Mouse (Mus musculus) stomach, embryonic 16.5 days (tissue): ENCODE measurements around the gene Spint5. TPM values are rescaled to one million over a fixed set of nuclear protein-coding genes. Genes with fewer than 3 reads are reported as not detected.
A peak's percentile ranks its signal among the peaks of the same experiment; 100 is the strongest.
"Not testable (repeated sequence)": the region's sequence is repeated elsewhere in the genome, so short reads cannot be mapped to it uniquely, and the experiment has no call there.

Experiments used
- ATAC-seq: fragments of 200-750 bp; cut with Nextera tagmentation; 2 replicates; pipeline ENCODE4 v1.8.0; 2017; ENCODE audit warnings: moderate number of reproducible peaks, moderate TSS enrichment; ENCODE audit not compliant: insufficient read depth, low FRiP score
- H3K27ac ChIP-seq: fragments of 300-500 bp; sonication (generic); 2 replicates; pipeline ENCODE4 v1.5.1; 2014; ENCODE audit warnings: low read length
- H3K27me3 ChIP-seq: fragments of 300-500 bp; sonication (generic); 2 replicates; pipeline ENCODE4 v1.6.1; 2014; ENCODE audit warnings: low read length, control low read depth, mixed read lengths; ENCODE audit not compliant: control insufficient read depth, insufficient read depth
- H3K36me3 ChIP-seq: fragments of 300-500 bp; sonication (generic); 2 replicates; pipeline ENCODE4 v1.6.1; 2014; ENCODE audit warnings: low read length; ENCODE audit not compliant: control insufficient read depth, insufficient read depth
- H3K4me1 ChIP-seq: fragments of 300-500 bp; sonication (generic); 2 replicates; pipeline ENCODE4 v1.6.1; 2014; ENCODE audit warnings: low read length, control low read depth, mixed read lengths; ENCODE audit not compliant: control insufficient read depth, insufficient read depth
- H3K4me2 ChIP-seq: fragments of 300-500 bp; sonication (generic); 2 replicates; pipeline ENCODE4 v1.6.1; 2014; ENCODE audit warnings: low read depth, low read length, mixed read lengths
- H3K4me3 ChIP-seq: fragments of 300-500 bp; sonication (generic); replicated peaks from 2 replicates; pipeline ENCODE4 v1.5.1; 2014; ENCODE audit warnings: mild to moderate bottlenecking, low read length
- H3K9ac ChIP-seq: fragments of 300-500 bp; sonication (generic); 2 replicates; pipeline ENCODE4 v1.6.1; 2014; ENCODE audit warnings: low read length
- H3K9me3 ChIP-seq: fragments of 300-500 bp; sonication (generic); replicated peaks from 2 replicates; pipeline ENCODE4 v1.6.1; 2016; ENCODE audit warnings: low read length, control low read depth; ENCODE audit not compliant: control insufficient read depth
- WGBS: fragments of 180-500 bp; shearing (Covaris S2); extraction: QIAGEN DNeasy Blood & Tissue Kit; methylation state at CpG from one replicate; pipeline ENCODE4 v1.1.7; 2014; 5-methylcytosine and 5-hydroxymethylcytosine counted together
- polyA plus RNA-seq: library from polyadenylated mRNA; unstranded; fragments of >200 nt; fragmentation: Nextera tagmentation; extraction: Ambion mirVana; gene quantifications from 2 replicates; pipeline ENCODE4 v1.2.1, GENCODE M21; 2015

Gene Spint5
- polyA plus RNA-seq, 1 experiment from 2014 or later: not detected

DNA sequence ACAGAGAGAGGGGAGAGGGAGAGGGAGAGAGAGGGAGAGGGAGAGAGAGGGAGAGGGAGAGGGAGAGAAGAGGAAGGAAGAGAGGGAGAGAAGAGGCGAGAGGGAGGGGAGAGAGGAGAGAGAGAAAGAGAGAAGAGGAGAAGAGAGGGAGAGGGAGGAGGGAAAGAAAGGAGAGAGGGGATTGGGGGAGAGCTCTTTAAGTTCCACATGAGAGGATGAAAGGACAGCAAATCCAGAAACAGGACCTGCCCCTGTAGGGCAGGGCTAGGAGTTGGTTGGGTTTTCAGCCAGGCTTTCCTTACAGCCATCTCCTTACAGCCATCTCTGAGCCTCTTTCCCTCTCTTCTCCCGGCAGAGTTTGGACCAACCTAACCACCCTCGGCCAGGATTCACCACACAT is 30.3 kb upstream of the Spint5 start, which contains the start of gene Wfdc13:
Gene Wfdc13, plus strand, starts transcription at position 301 of the 400 bp plus-strand sequence.
- H3K4me2 ChIP-seq: peak within 1 kb of the TSS; percentile 31

GRCm38 (mm10) chr2:164698201-164698600 is 16.9 kb upstream of the Spint5 start, which contains the start of gene Spint4:
Spint4 (plus strand) TSS chr2:164698501.
- ATAC-seq: no peak
- Histone ChIP-seq H3K4me2 (no peak within 1 kb of the TSS), H3K36me3 (no peaks in the 10 kb centered on the region), H3K9ac (no peak within 1 kb of the TSS), H3K27ac (no peak within 1 kb of the TSS), H3K4me1 (no peaks in the 10 kb centered on the region), H3K27me3 (no peaks in the 10 kb centered on the region), H3K9me3 (no peaks in the 10 kb centered on the region), H3K4me3 (no peak within 1 kb of the TSS)
- 71% methylated on average over 4 of the region's 4 CpGs for WGBS

More for the DNA sequence above, 30.3 kb upstream of the Spint5 start, which contains the start of gene Wfdc13:
- Histone ChIP-seq H3K9me3 (no peaks in the 10 kb centered on the region), H3K9ac (no peak within 1 kb of the TSS), H3K27me3 (no peaks in the 10 kb centered on the region), H3K27ac (peak within 1 kb of the TSS; percentile 29; the same call in 1 of the 2 replicates), H3K36me3 (no peaks in the 10 kb centered on the region), H3K4me1 (no peaks in the 10 kb centered on the region), H3K4me3 (peak within 1 kb of the TSS; percentile 22)
- peak; percentile 29; the same call in 1 of the 2 replicates for ATAC-seq
- WGBS: 49% methylated on average over 3 of the region's 3 CpGs

DNA sequence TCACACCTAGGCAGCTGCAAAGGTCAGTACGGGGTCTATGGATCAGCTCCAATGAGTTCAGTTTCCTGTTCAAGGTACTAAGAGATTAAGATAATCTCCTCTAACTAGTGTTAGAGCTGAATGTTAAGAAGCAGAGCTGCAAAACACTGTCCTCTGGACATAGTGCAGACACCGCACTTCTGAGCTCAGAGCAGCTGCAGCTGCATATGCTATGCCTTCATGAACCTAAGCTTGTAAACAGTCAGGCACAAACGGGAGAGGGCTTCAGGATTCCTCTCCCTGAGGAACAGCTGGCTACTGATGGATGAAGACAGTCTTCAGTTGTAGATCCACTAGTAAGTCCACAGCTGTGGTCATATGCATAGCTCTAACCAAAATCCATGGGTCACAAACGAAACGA is 14.1 kb upstream of the Spint5 start:
- peak overlapping the region; percentile 21; the same call in 1 of the 2 replicates for H3K27ac ChIP-seq
- no peak overlapping the region for H3K4me2 ChIP-seq
- H3K9me3 ChIP-seq: no peaks in the 10 kb centered on the region
- no peak overlapping the region for H3K9ac ChIP-seq
- no peaks in the 10 kb centered on the region for H3K27me3 ChIP-seq
- H3K4me1 ChIP-seq: no peaks in the 10 kb centered on the region
- no peak overlapping the region for H3K4me3 ChIP-seq
- H3K36me3 ChIP-seq: no peaks in the 10 kb centered on the region
- peak; percentile 73 for ATAC-seq
- WGBS: 50% methylated on average over 5 of the region's 5 CpGs

- Histone ChIP-seq H3K36me3 (no peaks in the 10 kb centered on the region), H3K27me3 (no peaks in the 10 kb centered on the region), H3K4me3 (no peak overlapping the region), H3K4me1 (no peaks in the 10 kb centered on the region), H3K9me3 (no peaks in the 10 kb centered on the region), H3K9ac (no peak overlapping the region), H3K27ac (no peak overlapping the region), H3K4me2 (no peak overlapping the region)
- 82% methylated on average over 5 of the region's 5 CpGs for WGBS
- no peak for ATAC-seq
Observed at GRCm38 (mm10) chr2:164701761-164702160, 13.3 kb upstream of the Spint5 start.

- Histone ChIP-seq H3K4me3 (no peak overlapping the region), H3K9me3 (no peaks in the 10 kb centered on the region), H3K36me3 (no peaks in the 10 kb centered on the region), H3K27ac (no peak overlapping the region), H3K9ac (no peak overlapping the region), H3K27me3 (no peaks in the 10 kb centered on the region), H3K4me1 (no peaks in the 10 kb centered on the region), H3K4me2 (no peak overlapping the region)
- no peak for ATAC-seq
- 76% methylated on average over 5 of the region's 5 CpGs for WGBS
Observed at GRCm38 (mm10) chr2:164704235-164704634, 10.9 kb upstream of the Spint5 start.

DNA sequence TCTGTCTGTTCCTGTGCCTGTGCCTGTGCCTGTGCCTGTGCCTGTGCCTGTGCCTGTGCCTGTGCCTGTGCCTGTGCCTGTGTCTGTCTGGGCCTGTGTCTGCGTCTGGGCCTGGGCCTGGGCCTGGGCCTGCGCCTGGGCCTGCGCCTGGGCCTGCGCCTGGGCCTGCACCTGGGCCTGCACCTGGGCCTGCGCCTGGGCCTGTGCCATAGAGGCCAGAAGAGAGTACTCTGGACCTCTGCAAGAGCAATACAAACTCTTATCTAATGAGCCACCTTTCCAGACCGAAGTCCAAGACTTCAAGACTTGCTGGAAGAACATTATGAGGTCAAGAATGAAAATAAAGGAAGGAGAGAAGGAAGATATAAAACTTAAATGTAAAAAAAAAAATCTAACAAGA is 9.8 kb upstream of the Spint5 start:
- ATAC-seq: no peak
- Histone ChIP-seq H3K4me2 (no peak overlapping the region), H3K4me3 (no peak overlapping the region), H3K9me3 (no peaks in the 10 kb centered on the region), H3K27me3 (no peaks in the 10 kb centered on the region), H3K4me1 (no peaks in the 10 kb centered on the region), H3K9ac (no peak overlapping the region), H3K27ac (no peak overlapping the region), H3K36me3 (no peaks in the 10 kb centered on the region)
- 91% methylated on average over 6 of the region's 6 CpGs for WGBS

GRCm38 (mm10) chr2:164705991-164706390 is 9.1 kb upstream of the Spint5 start:
- Histone ChIP-seq H3K4me3 (no peak overlapping the region), H3K27ac (no peak overlapping the region), H3K4me1 (no peaks in the 10 kb centered on the region), H3K36me3 (no peaks in the 10 kb centered on the region), H3K4me2 (no peak overlapping the region), H3K9me3 (no peaks in the 10 kb centered on the region), H3K27me3 (no peaks in the 10 kb centered on the region), H3K9ac (no peak overlapping the region)
- WGBS: 88% methylated on average over 14 of the region's 14 CpGs
- ATAC-seq: no peak

- H3K4me1 ChIP-seq, H3K9ac ChIP-seq, H3K9me3 ChIP-seq, H3K4me2 ChIP-seq, H3K4me3 ChIP-seq, H3K27me3 ChIP-seq, H3K27ac ChIP-seq, ATAC-seq, H3K36me3 ChIP-seq: not testable (repeated sequence)
- 91% methylated on average over 20 of the region's 23 CpGs for WGBS
Observed at GRCm38 (mm10) chr2:164716194-164716786, 1.2 kb downstream of the Spint5 start.

GRCm38 (mm10) chr2:164723276-164723675 is 8.2 kb downstream of the Spint5 start:
- 70% methylated on average over 4 of the region's 4 CpGs for WGBS
- ATAC-seq: no peak

More at GRCm38 (mm10) chr2:164723276-164723675, 8.2 kb downstream of the Spint5 start:
- no peaks in the 10 kb centered on the region for H3K9me3 ChIP-seq
- no peak overlapping the region for H3K4me2 ChIP-seq
- no peaks in the 10 kb centered on the region for H3K27me3 ChIP-seq
- H3K4me1 ChIP-seq: no peaks in the 10 kb centered on the region
- H3K4me3 ChIP-seq: no peak overlapping the region
- H3K9ac ChIP-seq: no peak overlapping the region
- no peaks in the 10 kb centered on the region for H3K36me3 ChIP-seq
- no peak overlapping the region for H3K27ac ChIP-seq
